Mouse (Mus musculus) gastrocnemius, adult 18-20 months (tissue): ENCODE measurements at regions not wholly inside any gene's neighbourhood (a gene's known extent, or its start where the extent isn't known, plus 50 kb on each side); places are given as distances from the start of the nearest gene placed in this dataset.

ENCODE experiments used
- DNase-seq: peaks from one replicate; pipeline ENCODE4 v3.0.0; 2021; ENCODE audit warnings: low spot score

DNA sequence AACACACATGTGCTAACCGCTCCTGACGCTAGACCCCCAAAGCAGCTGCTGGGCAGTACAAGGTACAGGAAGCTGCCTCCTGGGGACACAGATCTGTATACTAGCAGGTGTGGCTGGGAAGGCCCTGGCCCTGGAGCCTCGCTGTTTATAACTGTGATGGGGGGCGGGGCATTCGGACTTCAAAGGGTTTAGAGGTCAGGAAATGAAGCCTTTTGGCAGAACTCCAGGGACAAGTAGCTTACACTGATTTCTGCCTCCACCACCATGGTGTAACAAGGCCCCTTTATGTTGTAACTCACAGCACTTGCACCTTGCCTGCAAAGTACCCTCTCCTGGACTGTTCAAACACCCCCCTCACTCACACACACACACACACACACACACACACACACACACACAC is 215.5 kb upstream of the Rreb1 start:
- DNase-seq: peak; percentile 44

- peak; percentile 43 for DNase-seq
Observed at GRCm38 (mm10) chr13:37569051-37569450, 209.1 kb upstream of the Rreb1 start.

DNA sequence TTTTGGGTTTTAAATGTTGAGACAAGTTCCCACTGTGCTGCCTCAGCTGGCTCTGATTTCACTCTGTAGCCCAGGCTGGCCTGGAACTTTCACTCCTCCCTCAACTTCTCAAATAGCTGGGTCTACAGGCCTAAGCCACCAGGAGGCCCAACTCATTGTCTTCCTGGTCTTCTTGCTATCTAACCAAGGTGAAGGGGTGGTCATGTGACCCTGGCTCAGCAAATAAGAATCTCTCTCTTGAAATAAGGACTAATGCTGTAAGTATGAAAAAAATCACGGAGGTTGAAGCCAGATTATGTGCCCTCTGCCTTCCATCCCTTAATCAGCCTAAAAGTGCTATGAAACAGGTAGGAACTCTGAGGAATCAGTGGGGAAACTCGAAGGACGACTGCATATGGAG is 208.7 kb upstream of the Rreb1 start:
- DNase-seq: no peak

DNA sequence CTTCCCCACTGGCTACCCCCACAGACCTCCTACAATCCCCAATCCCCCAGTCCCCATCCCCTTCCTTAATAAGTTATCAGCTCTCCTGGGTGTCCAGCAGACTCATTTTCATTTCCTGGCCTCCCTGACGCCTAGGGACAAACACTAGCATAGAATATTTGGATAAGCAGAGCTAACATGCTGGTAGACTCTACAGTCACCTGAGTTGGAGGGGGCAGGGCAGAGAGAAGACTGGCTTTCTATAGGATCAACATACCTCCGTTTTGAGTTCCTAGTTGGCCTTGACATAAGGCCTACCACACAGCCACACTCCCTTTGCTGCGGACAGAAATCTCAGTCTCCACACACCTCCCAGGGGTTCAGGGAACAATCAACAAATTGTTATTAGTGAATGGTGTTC is 205.2 kb upstream of the Rreb1 start:
- no peak for DNase-seq

GRCm38 (mm10) chr13:37579231-37579630 is 199.0 kb upstream of the Rreb1 start:
- no peak for DNase-seq

GRCm38 (mm10) chr13:37579775-37580174 is 198.4 kb upstream of the Rreb1 start:
- no peak for DNase-seq

- DNase-seq: no peak
Observed at GRCm38 (mm10) chr13:37580806-37581205, 197.4 kb upstream of the Rreb1 start.

DNA sequence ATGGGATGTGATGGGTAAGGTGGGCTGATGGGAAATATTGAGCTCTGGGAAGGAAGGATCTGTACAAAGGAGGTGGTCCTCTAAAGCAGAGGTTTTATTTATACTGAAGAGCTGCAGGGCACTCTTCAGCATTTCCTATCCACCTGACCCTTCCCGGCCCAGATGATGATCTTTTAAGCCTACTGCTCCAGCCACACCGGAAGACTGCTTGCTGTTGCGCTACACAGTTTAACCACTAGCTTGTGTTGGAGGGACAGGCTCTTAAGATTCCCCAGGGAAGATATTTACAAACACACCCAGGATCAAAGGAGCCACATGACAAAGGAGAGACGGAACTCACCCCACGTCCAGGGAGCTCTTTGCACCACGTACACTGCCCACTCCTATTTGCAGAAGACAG is 196.8 kb upstream of the Rreb1 start:
- no peak for DNase-seq

- no peak for DNase-seq
Observed at GRCm38 (mm10) chr13:37585476-37585875, 192.7 kb upstream of the Rreb1 start.

GRCm38 (mm10) chr13:37586511-37586910 is 191.7 kb upstream of the Rreb1 start:
- no peak for DNase-seq

DNA sequence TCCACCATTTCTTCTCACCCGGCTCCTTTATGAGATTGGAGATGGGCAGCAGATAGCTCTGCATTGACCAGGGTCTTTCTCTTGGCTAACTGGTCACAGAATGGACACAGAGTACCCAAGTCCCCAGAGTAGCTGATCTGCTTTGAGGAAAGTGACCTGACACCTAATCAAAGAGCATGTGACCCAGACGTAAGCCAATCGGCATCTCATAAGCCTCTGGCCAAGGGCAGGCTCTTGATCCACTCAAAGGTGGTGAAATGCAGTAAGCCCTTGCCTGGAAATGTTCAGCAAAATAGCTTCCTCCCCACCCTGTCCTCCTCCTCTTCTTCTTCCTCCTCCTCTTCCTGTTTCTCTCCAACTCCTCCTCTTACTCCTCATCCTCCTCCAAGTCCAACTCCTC is 190.3 kb upstream of the Rreb1 start:
- no peak for DNase-seq

GRCm38 (mm10) chr13:37588528-37589176 is 189.5 kb upstream of the Rreb1 start:
- DNase-seq: no peak

DNA sequence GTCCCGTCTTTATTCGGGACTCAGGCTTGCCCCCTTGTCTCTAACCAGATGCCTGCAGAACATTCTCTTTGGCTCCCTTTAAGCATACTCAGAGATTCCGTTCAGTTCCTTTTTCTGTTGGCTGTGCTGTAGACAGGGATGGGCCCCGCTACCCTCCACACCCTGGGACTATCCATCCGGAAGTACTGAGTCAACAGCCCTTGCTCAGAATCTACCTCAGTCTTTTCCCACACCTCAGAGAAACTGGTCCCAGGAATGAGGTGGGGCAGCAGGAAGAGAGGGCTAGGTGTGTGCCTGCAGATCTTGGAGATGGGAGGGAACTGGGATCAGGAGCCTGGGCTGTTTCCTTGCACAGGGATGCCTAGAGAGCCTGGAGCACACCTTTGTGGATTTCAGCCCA is 186.1 kb upstream of the Rreb1 start:
- DNase-seq: no peak

- no peak for DNase-seq
Observed at GRCm38 (mm10) chr13:37595196-37595595, 183.0 kb upstream of the Rreb1 start.

DNA sequence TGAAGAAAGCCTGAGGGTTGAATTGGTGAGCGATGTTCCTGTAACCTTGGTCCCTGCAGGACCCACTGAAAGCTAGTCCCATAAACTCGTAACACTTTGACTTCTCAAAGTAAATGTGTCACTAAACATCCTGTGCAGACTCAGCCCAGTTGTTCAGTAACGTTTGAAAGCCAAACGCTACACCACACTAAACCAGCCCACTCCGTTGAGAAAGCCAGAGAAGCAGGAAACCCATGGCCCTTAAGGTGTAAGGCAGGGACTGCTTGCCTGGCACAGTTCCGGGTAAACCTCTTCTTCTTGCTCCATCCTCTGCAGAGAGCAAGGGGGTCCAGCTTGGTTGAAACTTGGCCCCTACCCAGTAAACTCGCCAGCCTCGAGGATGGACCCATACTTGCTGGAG is 180.6 kb upstream of the Rreb1 start:
- DNase-seq: no peak

GRCm38 (mm10) chr13:37598165-37598775 is 179.9 kb upstream of the Rreb1 start:
- no peak for DNase-seq

DNA sequence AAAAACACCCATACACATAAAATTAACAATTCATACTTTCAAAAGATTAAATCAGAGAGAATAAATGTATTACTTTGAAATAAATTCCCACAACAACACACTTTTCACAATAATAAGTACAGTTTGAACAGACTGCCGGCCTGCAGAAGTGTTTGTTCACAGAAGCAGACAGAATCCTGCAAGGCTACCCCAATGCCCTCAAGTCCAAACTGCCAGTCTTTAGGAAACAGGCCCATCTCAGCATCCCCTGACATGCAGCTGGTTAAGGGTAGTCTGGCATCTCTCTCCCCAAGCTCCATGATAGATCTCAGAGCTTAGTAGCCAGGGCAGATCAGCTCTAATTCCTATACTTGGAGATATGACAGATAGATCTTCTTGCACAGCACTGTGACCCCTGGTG is 178.5 kb upstream of the Rreb1 start:
- no peak for DNase-seq

DNA sequence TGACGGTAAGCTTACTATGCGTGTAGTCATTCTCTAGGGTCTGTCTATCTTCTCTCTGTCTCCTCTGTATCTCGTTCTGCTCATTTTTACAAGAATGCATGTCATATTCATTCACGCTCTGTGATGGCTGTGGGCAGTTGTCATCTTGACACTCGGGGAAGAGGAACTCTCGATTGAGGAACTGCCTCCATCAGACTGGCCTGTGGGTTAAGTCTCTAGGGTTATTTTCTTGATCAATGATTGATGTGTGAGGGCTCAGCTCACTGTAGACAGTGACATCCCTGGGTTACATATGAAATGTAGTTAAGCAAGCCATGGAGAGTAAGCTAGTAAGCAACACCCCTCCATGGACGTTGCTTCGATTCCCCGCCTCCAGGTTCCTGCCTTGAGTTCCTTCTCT is 178.0 kb upstream of the Rreb1 start:
- DNase-seq: no peak

GRCm38 (mm10) chr13:37601068-37601467 is 177.1 kb upstream of the Rreb1 start:
- DNase-seq: no peak

- DNase-seq: peak; percentile 32
Observed at GRCm38 (mm10) chr13:37602256-37602655, 175.9 kb upstream of the Rreb1 start.

- DNase-seq: no peak
Observed at GRCm38 (mm10) chr13:37603226-37603994, 174.8 kb upstream of the Rreb1 start.

DNA sequence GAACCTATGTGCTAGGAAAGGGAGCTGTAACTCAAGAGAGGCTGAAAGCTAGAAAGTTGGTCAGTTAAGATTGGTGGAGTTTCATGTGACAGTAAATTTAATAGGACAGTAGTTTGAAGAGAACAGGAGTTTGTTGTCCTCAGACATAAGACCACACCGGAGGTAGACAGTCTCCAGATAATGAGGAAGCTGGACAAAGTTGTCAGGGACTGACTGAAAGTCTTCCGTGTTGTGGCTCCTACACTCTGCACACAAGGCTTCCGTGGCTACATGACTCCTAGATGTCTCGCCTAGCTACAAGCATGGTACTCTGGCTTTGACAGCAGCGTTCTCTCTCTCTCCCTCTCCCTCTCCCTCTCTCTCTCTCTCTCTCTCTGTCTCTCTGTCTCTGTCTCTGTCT is 171.9 kb upstream of the Rreb1 start:
- DNase-seq: no peak

DNA sequence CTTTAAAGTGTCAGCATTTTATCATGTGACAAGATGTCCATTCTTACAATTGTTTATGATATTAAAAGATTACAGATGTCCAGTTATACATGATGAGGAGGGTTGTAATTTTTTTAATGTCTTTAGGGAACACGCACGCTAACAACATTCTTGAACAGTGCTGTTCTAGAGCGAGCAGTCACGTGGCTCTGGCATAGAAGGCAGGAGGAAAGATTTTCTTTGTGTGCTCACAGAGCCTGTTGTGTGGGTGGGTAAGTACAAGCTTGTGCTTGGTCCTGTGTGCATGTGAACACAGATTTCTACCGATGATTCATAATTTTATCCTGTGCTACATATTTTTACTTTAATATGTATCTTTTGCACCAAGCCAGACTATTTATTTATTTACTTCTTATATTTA is 169.1 kb upstream of the Rreb1 start:
- DNase-seq: no peak
